Mouse (Mus musculus): ENCODE measurements around the gene Slc35g3. TPM values are rescaled to one million over a fixed set of nuclear protein-coding genes. Genes with fewer than 3 reads are reported as not detected.

The Slc35g3 gene
- polyA plus RNA-seq, 1 experiment = not detected

DNA sequence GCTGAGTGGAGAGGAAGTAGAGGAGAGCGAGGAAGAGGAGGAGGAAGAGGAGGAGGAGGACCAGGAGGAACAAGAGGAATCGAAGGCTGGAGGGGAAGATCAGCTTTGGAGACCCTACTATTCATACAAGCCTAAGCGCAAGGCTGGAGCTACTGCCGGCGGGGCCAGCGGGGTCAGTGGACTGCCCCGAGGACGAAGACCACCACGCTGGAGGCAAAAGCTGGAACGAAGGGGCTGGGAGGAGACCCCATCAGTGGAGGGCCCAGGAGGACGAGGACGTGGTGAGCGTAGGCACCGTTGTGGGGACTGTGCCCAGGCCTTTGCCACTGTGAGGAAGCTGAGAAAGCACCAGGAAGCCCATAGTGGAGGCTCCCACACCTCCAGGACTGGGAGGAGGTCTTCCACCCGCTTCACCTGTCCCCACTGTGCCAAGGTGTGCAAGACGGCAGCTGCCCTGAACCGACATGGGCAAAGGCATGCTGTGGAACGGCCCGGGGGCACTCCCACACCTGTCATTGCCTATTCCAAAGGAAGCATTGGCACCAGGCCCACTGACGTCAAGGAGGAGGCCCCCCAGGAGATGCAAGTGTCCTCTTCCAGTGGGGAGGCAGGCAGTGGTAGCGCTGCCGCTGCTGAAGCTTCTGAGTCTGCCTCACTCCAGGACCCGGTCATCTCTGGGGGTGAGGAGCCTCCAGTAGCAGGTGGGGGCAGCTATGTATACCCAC is 16.7 kb upstream of the Slc35g3 start:
- peaks cover 6% of the 10 kb centered on the region for H3K4me1 ChIP-seq (ENCODE audit: control insufficient read depth, insufficient read depth, low read length)
- no peaks in the 10 kb centered on the region for H3K27me3 ChIP-seq (ENCODE audit: control insufficient read depth, insufficient read depth, low read length, poor library complexity, severe bottlenecking)
- no peak overlapping the region for H3K4me3 ChIP-seq (ENCODE audit: low read depth, low read length)
- no peaks in the 10 kb centered on the region for H3K36me3 ChIP-seq (ENCODE audit: control insufficient read depth, insufficient read depth, low read length, poor library complexity, severe bottlenecking)
- H3K9ac ChIP-seq (ENCODE audit: low read depth, poor library complexity, severe bottlenecking) = no peak overlapping the region
- no peak overlapping the region for H3K27ac ChIP-seq (ENCODE audit: insufficient read depth, low read length)
- TF ChIP-seq CTCF (IDR thresholded peaks at IDR 0.05; ENCODE audit: low read depth, low read length) = no peak
- no peak for TF ChIP-seq POLR2A (IDR thresholded peaks at IDR 0.05; ENCODE audit: insufficient read depth, low read length)
- TF ChIP-seq EP300 (IDR thresholded peaks at IDR 0.05; ENCODE audit: insufficient read depth, low read depth, low read length) = no peak
- H3K9me3 ChIP-seq (replicated peaks; ENCODE audit: control insufficient read depth, insufficient read depth, low read length, poor library complexity, severe bottlenecking) = no peaks in the 10 kb centered on the region

DNA sequence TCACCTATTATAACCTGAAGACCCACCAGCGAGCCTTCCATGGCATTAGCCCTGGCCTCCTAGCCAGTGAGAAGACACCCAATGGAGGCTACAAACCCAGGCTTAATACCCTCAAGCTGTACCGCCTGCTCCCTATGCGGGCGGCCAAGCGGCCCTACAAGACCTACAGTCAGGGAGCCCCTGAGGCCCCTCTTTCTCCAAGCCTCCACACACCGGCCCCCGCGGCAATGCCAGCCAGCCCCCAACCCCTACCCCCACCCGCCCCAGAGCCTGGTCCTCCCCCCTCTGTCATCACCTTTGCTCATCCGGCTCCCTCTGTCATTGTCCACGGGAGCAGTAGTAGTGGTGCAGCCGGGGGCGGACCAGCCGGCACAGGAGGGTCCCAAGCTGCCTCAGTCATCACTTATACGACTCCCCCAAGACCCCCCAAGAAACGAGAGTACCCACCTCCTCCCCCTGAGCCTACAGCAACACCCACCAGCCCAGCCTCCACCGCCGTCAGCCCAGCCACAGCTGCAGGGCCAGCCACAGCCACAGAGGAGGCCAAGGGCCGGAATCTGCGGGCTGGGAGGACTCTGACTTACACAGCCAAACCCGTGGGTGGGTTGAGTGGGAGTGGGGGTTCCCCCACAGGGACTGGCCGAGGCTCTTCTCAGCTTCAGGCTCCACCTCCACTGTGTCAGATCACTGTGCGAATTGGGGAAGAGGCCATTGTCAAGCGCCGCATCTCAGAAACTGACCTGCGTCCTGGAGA is 15.9 kb upstream of the Slc35g3 start:
- TF ChIP-seq POLR2A (IDR thresholded peaks at IDR 0.05; ENCODE audit: insufficient read depth, low read length) (no peak), EP300 (IDR thresholded peaks at IDR 0.05; ENCODE audit: insufficient read depth, low read depth, low read length) (no peak), CTCF (IDR thresholded peaks at IDR 0.05; ENCODE audit: low read depth, low read length) (no peak)
- no peaks in the 10 kb centered on the region for H3K9me3 ChIP-seq (replicated peaks; ENCODE audit: control insufficient read depth, insufficient read depth, low read length, poor library complexity, severe bottlenecking)
- H3K4me3 ChIP-seq (ENCODE audit: low read depth, low read length) = no peak overlapping the region
- no peaks in the 10 kb centered on the region for H3K36me3 ChIP-seq (ENCODE audit: control insufficient read depth, insufficient read depth, low read length, poor library complexity, severe bottlenecking)
- H3K9ac ChIP-seq (ENCODE audit: low read depth, poor library complexity, severe bottlenecking) = no peak overlapping the region
- H3K27ac ChIP-seq (ENCODE audit: insufficient read depth, low read length) = no peak overlapping the region
- no peaks in the 10 kb centered on the region for H3K27me3 ChIP-seq (ENCODE audit: control insufficient read depth, insufficient read depth, low read length, poor library complexity, severe bottlenecking)
- peaks cover 6% of the 10 kb centered on the region for H3K4me1 ChIP-seq (ENCODE audit: control insufficient read depth, insufficient read depth, low read length)

DNA sequence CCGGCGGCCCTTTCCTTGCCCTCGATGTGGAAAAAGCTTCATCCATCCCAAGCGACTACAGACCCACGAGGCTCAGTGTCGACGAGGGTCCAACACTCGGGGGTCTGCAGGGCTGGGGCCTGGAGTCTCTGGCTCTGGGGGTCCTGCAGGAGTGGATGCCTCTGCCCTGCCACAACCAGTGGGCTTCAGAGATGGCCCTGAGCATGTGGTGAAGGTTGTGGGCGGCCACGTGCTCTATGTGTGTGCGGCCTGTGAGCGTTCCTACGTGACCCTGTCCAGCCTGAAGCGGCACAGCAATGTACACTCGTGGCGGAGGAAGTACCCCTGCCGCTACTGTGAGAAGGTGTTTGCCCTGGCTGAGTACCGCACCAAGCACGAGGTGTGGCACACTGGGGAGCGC is 14.7 kb upstream of the Slc35g3 start:
- Histone ChIP-seq H3K4me3 (ENCODE audit: low read depth, low read length) (no peak overlapping the region), H3K27ac (ENCODE audit: insufficient read depth, low read length) (no peak overlapping the region)

GRCm38 (mm10) chr11:69775716-69776115 is 13.9 kb upstream of the Slc35g3 start:
- no peak overlapping the region for H3K27ac ChIP-seq (ENCODE audit: insufficient read depth, low read length)
- no peak for TF ChIP-seq CTCF (IDR thresholded peaks at IDR 0.05; ENCODE audit: low read depth, low read length)
- peak overlapping the region; percentile 21; the same call in 1 of the 2 replicates for H3K4me3 ChIP-seq (ENCODE audit: low read depth, low read length)
- H3K9me3 ChIP-seq (replicated peaks; ENCODE audit: control insufficient read depth, insufficient read depth, low read length, poor library complexity, severe bottlenecking) = no peaks in the 10 kb centered on the region
- H3K36me3 ChIP-seq (ENCODE audit: control insufficient read depth, insufficient read depth, low read length, poor library complexity, severe bottlenecking) = no peaks in the 10 kb centered on the region
- H3K9ac ChIP-seq (ENCODE audit: low read depth, poor library complexity, severe bottlenecking) = peak overlapping the region; percentile 19
- no peaks in the 10 kb centered on the region for H3K27me3 ChIP-seq (ENCODE audit: control insufficient read depth, insufficient read depth, low read length, poor library complexity, severe bottlenecking)
- peaks cover 6% of the 10 kb centered on the region for H3K4me1 ChIP-seq (ENCODE audit: control insufficient read depth, insufficient read depth, low read length)

More for the DNA sequence above, 14.7 kb upstream of the Slc35g3 start:
- peak overlapping the region; percentile 19 for H3K9ac ChIP-seq (ENCODE audit: low read depth, poor library complexity, severe bottlenecking)
- no peaks in the 10 kb centered on the region for H3K9me3 ChIP-seq (replicated peaks; ENCODE audit: control insufficient read depth, insufficient read depth, low read length, poor library complexity, severe bottlenecking)
- no peaks in the 10 kb centered on the region for H3K36me3 ChIP-seq (ENCODE audit: control insufficient read depth, insufficient read depth, low read length, poor library complexity, severe bottlenecking)
- TF ChIP-seq CTCF (IDR thresholded peaks at IDR 0.05; ENCODE audit: low read depth, low read length) (no peak), EP300 (IDR thresholded peaks at IDR 0.05; ENCODE audit: insufficient read depth, low read depth, low read length) (no peak), POLR2A (IDR thresholded peaks at IDR 0.05; ENCODE audit: insufficient read depth, low read length) (no peak)
- H3K27me3 ChIP-seq (ENCODE audit: control insufficient read depth, insufficient read depth, low read length, poor library complexity, severe bottlenecking) = no peaks in the 10 kb centered on the region
- H3K4me1 ChIP-seq (ENCODE audit: control insufficient read depth, insufficient read depth, low read length) = peaks cover 6% of the 10 kb centered on the region

- H3K9me3 ChIP-seq (replicated peaks; ENCODE audit: control insufficient read depth, insufficient read depth, low read length, poor library complexity, severe bottlenecking) = no peaks in the 10 kb centered on the region
- H3K9ac ChIP-seq (ENCODE audit: low read depth, poor library complexity, severe bottlenecking) = no peak overlapping the region
- H3K27ac ChIP-seq (ENCODE audit: insufficient read depth, low read length) = no peak overlapping the region
- TF ChIP-seq POLR2A (IDR thresholded peaks at IDR 0.05; ENCODE audit: insufficient read depth, low read length) (no peak), EP300 (IDR thresholded peaks at IDR 0.05; ENCODE audit: insufficient read depth, low read depth, low read length) (no peak), CTCF (IDR thresholded peaks at IDR 0.05; ENCODE audit: low read depth, low read length) (no peak)
- no peaks in the 10 kb centered on the region for H3K36me3 ChIP-seq (ENCODE audit: control insufficient read depth, insufficient read depth, low read length, poor library complexity, severe bottlenecking)
- H3K4me1 ChIP-seq (ENCODE audit: control insufficient read depth, insufficient read depth, low read length) = peaks cover 6% of the 10 kb centered on the region
- H3K27me3 ChIP-seq (ENCODE audit: control insufficient read depth, insufficient read depth, low read length, poor library complexity, severe bottlenecking) = no peaks in the 10 kb centered on the region
- H3K4me3 ChIP-seq (ENCODE audit: low read depth, low read length) = no peak overlapping the region
Measured at GRCm38 (mm10) chr11:69774961-69775360, 13.2 kb upstream of the Slc35g3 start.

- Histone ChIP-seq H3K27ac (ENCODE audit: insufficient read depth, low read length) (no peak overlapping the region), H3K4me3 (ENCODE audit: low read depth, low read length) (no peak overlapping the region), H3K4me1 (ENCODE audit: control insufficient read depth, insufficient read depth, low read length) (no peaks in the 10 kb centered on the region), H3K36me3 (ENCODE audit: control insufficient read depth, insufficient read depth, low read length, poor library complexity, severe bottlenecking) (no peaks in the 10 kb centered on the region), H3K9me3 (replicated peaks; ENCODE audit: control insufficient read depth, insufficient read depth, low read length, poor library complexity, severe bottlenecking) (no peaks in the 10 kb centered on the region), H3K9ac (ENCODE audit: low read depth, poor library complexity, severe bottlenecking) (no peak overlapping the region), H3K27me3 (ENCODE audit: control insufficient read depth, insufficient read depth, low read length, poor library complexity, severe bottlenecking) (no peaks in the 10 kb centered on the region)
- TF ChIP-seq EP300 (IDR thresholded peaks at IDR 0.05; ENCODE audit: insufficient read depth, low read depth, low read length) = no peak
- no peak for TF ChIP-seq CTCF (IDR thresholded peaks at IDR 0.05; ENCODE audit: low read depth, low read length)
- TF ChIP-seq POLR2A (IDR thresholded peaks at IDR 0.05; ENCODE audit: insufficient read depth, low read length) = no peak
Measured at GRCm38 (mm10) chr11:69767625-69767909, 5.8 kb upstream of the Slc35g3 start.

All from ES-Bruce4 (cell line).